Mouse (Mus musculus): Measurements from ENCODE around the gene Fcrlb. TPM values are rescaled to one million over a fixed set of nuclear protein-coding genes. Genes with fewer than 3 reads are reported as not detected.
"Not testable (repeated sequence)": the region's sequence is repeated elsewhere in the genome, so short reads cannot be mapped to it uniquely, and the experiment has no call there.

The Fcrlb gene
- 0.14 TPM in 1 of 2 replicates, not detected in the other for polyA plus RNA-seq (2015; fragmentation: Nextera tagmentation; extraction: Ambion mirVana)

DNA sequence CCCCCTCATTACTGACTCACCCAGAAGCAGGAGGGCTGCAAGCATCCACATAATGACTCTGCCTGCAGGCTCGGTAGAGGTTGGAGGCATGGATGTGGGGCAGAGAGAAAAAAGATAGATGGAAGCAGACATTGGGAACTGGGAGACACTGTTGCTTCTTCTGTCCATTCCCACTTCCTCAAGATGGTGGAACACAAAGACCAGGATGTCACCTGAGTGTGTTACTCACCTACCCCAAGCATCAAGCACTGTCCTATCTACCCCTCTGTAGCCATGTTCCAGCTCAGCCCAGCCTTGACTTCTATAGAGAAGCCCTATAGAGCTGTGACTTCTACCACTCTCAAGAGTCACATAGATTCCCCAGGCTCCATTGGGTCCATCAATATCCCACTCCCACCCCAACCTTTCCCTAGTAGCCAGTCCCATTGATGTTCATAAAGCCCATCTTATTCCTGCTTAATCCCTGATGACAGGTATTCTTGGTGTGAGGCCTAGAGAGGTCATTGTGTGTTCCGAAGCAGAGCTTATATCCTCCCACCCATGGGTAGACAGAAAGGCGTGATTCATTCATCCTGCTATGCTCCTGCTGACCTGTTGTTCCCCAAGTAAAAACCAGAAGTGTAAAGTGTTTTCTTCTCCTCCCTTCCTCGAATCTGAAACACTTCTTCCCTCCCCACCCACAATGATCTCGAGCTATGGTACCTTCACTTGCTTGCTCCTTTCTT lies at the start of gene Fcrlb:
Gene Fcrlb (minus strand): TSS at position 51 of the 725 bp plus-strand sequence.
- H3K27me3 ChIP-seq = peaks cover 18% of the 10 kb centered on the region
- H3K4me3 ChIP-seq = no peak within 1 kb of the TSS
- no peaks in the 10 kb centered on the region for H3K36me3 ChIP-seq (ENCODE audit: poor library complexity, severe bottlenecking)
- H3K4me2 ChIP-seq = no peak within 1 kb of the TSS
- H3K27ac ChIP-seq = no peak within 1 kb of the TSS
- H3K9ac ChIP-seq = no peak within 1 kb of the TSS
- ATAC-seq = no peak
- H3K4me1 ChIP-seq = peaks cover 8% of the 10 kb centered on the region
- no peaks in the 10 kb centered on the region for H3K9me3 ChIP-seq (replicated peaks)
- 56% methylated on average over 5 of the region's 5 CpGs for WGBS

- WGBS = 79% methylated on average over 2 of the region's 2 CpGs
- ATAC-seq = no peak
- H3K9ac ChIP-seq = no peak overlapping the region
- H3K27ac ChIP-seq = no peak overlapping the region
- H3K36me3 ChIP-seq (ENCODE audit: poor library complexity, severe bottlenecking) = no peaks in the 10 kb centered on the region
- no peak overlapping the region for H3K4me3 ChIP-seq
- H3K4me2 ChIP-seq = no peak overlapping the region
- no peaks in the 10 kb centered on the region for H3K9me3 ChIP-seq (replicated peaks)
- H3K27me3 ChIP-seq = no peaks in the 10 kb centered on the region
- H3K4me1 ChIP-seq = no peaks in the 10 kb centered on the region
Observed at GRCm38 (mm10) chr1:170962301-170962700, 49.6 kb upstream of the Fcrlb start.

DNA sequence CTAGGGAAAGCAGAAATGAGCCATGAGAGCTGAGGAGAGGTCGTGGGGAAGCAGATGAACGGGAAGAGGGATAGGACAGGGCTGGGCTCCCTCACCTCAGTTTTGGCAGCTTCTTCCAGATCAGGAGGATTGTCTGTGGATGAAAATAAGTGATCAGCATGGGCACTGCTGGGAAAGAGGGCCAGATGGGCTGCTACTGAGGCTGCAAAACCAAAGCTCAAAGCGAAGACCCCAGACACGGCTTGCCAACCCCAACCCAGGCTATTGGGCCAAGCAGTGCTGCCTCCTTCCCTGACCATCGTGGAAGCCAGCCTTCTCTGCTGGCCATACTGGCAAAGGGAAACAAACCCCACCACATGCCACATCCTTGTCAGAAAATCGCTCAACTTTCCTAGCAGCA lies 48.4 kb upstream of the Fcrlb start:
- Histone ChIP-seq H3K27ac (no peak overlapping the region), H3K9me3 (replicated peaks) (no peaks in the 10 kb centered on the region), H3K27me3 (no peaks in the 10 kb centered on the region), H3K36me3 (ENCODE audit: poor library complexity, severe bottlenecking) (no peaks in the 10 kb centered on the region), H3K9ac (no peak overlapping the region), H3K4me3 (no peak overlapping the region), H3K4me1 (no peaks in the 10 kb centered on the region), H3K4me2 (no peak overlapping the region)
- ATAC-seq = no peak
- 86% methylated on average over 6 of the region's 6 CpGs for WGBS

DNA sequence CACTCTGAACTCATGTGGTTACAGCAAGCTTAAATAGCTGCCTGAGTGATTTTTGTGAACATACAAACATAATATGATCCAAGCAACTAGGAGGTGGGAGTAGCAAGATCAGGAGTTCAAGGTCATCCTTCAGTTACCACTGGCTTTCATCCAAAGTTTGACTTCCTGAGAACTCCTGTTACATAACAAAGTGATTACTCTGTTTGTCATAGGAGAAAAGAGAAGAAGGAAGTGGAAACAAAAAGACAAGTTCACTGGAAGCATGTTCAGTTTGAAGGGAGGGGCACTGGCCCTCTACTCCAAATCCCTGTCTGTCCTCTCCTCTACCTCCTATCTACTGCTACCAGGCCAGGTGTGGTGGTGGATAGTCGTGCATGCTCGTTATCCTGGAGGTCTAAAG lies 47.0 kb upstream of the Fcrlb start:
- Histone ChIP-seq H3K9ac (no peak overlapping the region), H3K9me3 (replicated peaks) (no peaks in the 10 kb centered on the region), H3K4me2 (no peak overlapping the region), H3K4me3 (no peak overlapping the region), H3K27me3 (no peaks in the 10 kb centered on the region), H3K4me1 (no peaks in the 10 kb centered on the region), H3K27ac (no peak overlapping the region), H3K36me3 (ENCODE audit: poor library complexity, severe bottlenecking) (no peaks in the 10 kb centered on the region)
- WGBS = 61% methylated on average over 2 of the region's 2 CpGs
- ATAC-seq = no peak

DNA sequence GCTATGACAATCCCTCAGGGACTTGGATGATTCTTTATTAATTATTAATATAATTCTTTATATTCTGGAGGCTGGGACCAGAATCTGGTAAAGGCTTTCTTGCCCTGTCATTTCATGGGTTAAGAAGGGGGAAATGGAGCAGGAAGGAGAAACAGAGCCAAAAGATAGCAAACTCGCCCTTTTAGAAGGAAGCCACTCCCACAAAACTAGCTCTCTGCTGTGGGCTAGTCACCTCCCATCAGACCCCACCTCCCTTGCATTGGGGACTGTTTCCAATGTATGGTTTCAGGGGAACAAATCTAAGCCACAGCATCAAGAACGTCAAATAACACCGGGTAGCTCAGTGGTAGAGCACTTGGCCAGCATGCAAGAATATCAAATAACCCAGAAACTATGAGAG lies 45.5 kb upstream of the Fcrlb start:
- Histone ChIP-seq H3K27ac (no peak overlapping the region), H3K4me3 (no peak overlapping the region), H3K4me1 (no peaks in the 10 kb centered on the region), H3K9ac (no peak overlapping the region), H3K36me3 (ENCODE audit: poor library complexity, severe bottlenecking) (no peaks in the 10 kb centered on the region), H3K9me3 (replicated peaks) (no peaks in the 10 kb centered on the region), H3K27me3 (no peaks in the 10 kb centered on the region), H3K4me2 (no peak overlapping the region)
- ATAC-seq = no peak
- WGBS = 62% methylated on average over 3 of the region's 3 CpGs

DNA sequence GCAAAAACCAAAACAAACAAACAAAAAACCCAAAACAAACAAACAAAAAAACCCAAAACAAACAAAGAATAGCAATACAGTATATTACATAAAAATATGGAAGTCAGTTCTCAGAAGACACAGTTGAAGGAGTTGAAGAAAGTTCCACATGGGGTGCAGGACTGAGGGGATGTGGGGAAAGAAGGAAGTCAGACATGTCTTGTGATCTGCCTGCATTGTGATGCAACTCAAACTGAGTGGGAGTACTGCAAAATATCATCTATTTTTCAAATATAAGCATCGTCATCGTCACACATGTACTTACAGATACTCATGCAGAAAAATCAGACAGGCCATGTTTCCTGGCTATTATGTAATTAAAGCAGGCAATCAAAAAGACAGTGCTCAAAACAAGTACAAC lies 40.5 kb upstream of the Fcrlb start:
- Histone ChIP-seq H3K4me3 (no peak overlapping the region), H3K9ac (no peak overlapping the region), H3K4me2 (no peak overlapping the region), H3K36me3 (ENCODE audit: poor library complexity, severe bottlenecking) (no peaks in the 10 kb centered on the region), H3K9me3 (replicated peaks) (no peaks in the 10 kb centered on the region), H3K27me3 (no peaks in the 10 kb centered on the region), H3K4me1 (no peaks in the 10 kb centered on the region), H3K27ac (no peak overlapping the region)
- WGBS = 91% methylated on average over 2 of the region's 2 CpGs
- no peak for ATAC-seq

DNA sequence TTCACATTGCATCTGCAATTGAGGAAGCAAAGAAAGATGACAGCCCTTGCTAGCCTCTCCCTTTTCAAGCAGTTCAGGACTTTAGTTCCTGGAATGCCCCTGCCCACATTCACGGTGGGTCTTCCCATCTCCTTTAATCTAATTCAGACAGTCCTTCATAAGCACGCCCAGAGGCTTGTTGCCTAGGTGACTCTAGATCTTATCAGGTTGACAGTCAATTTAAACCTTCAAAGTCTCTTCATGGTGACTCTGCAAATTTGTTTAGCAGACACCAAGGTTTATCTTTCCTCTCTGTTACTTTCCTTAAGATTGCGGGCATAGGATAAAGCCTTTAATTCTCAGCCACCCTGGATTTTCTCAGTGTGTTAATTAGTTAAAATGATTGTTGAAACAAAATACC lies 38.0 kb upstream of the Fcrlb start:
- Histone ChIP-seq H3K4me1 (no peaks in the 10 kb centered on the region), H3K4me3 (no peak overlapping the region), H3K36me3 (ENCODE audit: poor library complexity, severe bottlenecking) (no peaks in the 10 kb centered on the region), H3K9me3 (replicated peaks) (peaks cover 4% of the 10 kb centered on the region; the same call in 1 of the 2 replicates), H3K4me2 (no peak overlapping the region), H3K27ac (no peak overlapping the region), H3K27me3 (no peaks in the 10 kb centered on the region), H3K9ac (no peak overlapping the region)
- ATAC-seq = no peak
- WGBS = 75% methylated on average over 3 of the region's 3 CpGs

DNA sequence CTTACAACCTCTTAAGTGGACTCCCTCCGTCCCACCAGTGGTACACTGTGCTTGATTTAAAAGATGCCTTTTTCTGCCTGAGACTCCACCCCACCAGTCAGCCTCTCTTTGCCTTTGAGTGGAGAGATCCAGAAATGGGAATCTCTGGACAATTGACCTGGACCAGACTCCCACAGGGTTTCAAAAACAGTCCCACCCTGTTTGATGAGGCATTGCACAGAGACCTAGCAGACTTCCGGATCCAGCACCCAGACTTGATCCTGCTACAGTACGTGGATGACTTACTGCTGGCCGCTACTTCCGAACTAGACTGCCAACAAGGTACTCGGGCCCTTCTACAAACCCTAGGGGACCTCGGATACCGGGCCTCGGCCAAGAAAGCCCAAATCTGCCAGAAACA lies 32.2 kb upstream of the Fcrlb start:
- not testable (repeated sequence) for ATAC-seq; H3K4me3 ChIP-seq; H3K4me2 ChIP-seq; H3K9ac ChIP-seq; H3K36me3 ChIP-seq (ENCODE audit: poor library complexity, severe bottlenecking); H3K27ac ChIP-seq; H3K27me3 ChIP-seq; H3K4me1 ChIP-seq
- peaks cover 20% of the 10 kb centered on the region for H3K9me3 ChIP-seq (replicated peaks)
- 96% methylated on average over 8 of the region's 9 CpGs for WGBS

- not testable (repeated sequence) for H3K4me1 ChIP-seq; H3K27me3 ChIP-seq; H3K4me2 ChIP-seq; H3K36me3 ChIP-seq (ENCODE audit: poor library complexity, severe bottlenecking); H3K9ac ChIP-seq; ATAC-seq; H3K27ac ChIP-seq; H3K4me3 ChIP-seq
- H3K9me3 ChIP-seq (replicated peaks) = peaks cover 21% of the 10 kb centered on the region
- 95% methylated on average over 9 of the region's 9 CpGs for WGBS
Observed at GRCm38 (mm10) chr1:170944151-170944550, 31.4 kb upstream of the Fcrlb start.

DNA sequence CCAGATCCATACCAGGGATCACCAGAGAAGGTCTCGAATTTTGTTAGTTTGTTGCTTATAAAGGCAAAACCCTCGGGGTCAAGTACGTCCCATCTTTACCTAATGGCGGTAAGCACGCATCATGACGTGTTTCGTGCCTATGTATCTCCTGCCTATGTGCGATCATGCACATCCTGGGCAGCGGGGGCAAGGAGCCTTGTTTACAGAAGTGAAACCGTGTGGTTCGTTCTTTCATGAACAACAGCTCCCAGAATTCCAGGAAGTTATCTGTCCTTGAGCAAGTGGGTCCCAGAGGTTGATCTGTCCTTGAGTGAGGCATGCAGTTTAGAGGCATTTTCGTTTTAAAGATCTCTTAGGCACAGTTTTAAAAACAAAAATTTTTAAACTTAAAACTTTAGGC lies 26.5 kb upstream of the Fcrlb start:
- WGBS = 91% methylated on average over 12 of the region's 12 CpGs
- ATAC-seq = no peak

GRCm38 (mm10) chr1:170934383-170934782 lies 21.6 kb upstream of the Fcrlb start:
- Histone ChIP-seq H3K36me3 (ENCODE audit: poor library complexity, severe bottlenecking) (no peaks in the 10 kb centered on the region), H3K4me2 (no peak overlapping the region), H3K4me3 (no peak overlapping the region), H3K4me1 (no peaks in the 10 kb centered on the region), H3K27me3 (no peaks in the 10 kb centered on the region), H3K27ac (no peak overlapping the region), H3K9ac (no peak overlapping the region), H3K9me3 (replicated peaks) (no peaks in the 10 kb centered on the region)
- no peak for ATAC-seq
- WGBS = 84% methylated on average over 2 of the region's 2 CpGs

More for the DNA sequence above, 26.5 kb upstream of the Fcrlb start:
- H3K4me3 ChIP-seq = no peak overlapping the region
- H3K27me3 ChIP-seq = no peaks in the 10 kb centered on the region
- no peak overlapping the region for H3K4me2 ChIP-seq
- no peak overlapping the region for H3K9ac ChIP-seq
- H3K27ac ChIP-seq = no peak overlapping the region
- H3K4me1 ChIP-seq = no peaks in the 10 kb centered on the region
- peaks cover 14% of the 10 kb centered on the region; the same call in 1 of the 2 replicates for H3K9me3 ChIP-seq (replicated peaks)
- H3K36me3 ChIP-seq (ENCODE audit: poor library complexity, severe bottlenecking) = no peaks in the 10 kb centered on the region

- Histone ChIP-seq H3K9ac (no peak overlapping the region), H3K27ac (no peak overlapping the region), H3K4me2 (no peak overlapping the region), H3K36me3 (ENCODE audit: poor library complexity, severe bottlenecking) (no peaks in the 10 kb centered on the region), H3K4me3 (no peak overlapping the region), H3K4me1 (no peaks in the 10 kb centered on the region), H3K27me3 (no peaks in the 10 kb centered on the region), H3K9me3 (replicated peaks) (no peaks in the 10 kb centered on the region)
- ATAC-seq = no peak
- 93% methylated on average over 1 of the region's 1 CpGs for WGBS
Observed at GRCm38 (mm10) chr1:170933940-170934339, 21.2 kb upstream of the Fcrlb start.

DNA sequence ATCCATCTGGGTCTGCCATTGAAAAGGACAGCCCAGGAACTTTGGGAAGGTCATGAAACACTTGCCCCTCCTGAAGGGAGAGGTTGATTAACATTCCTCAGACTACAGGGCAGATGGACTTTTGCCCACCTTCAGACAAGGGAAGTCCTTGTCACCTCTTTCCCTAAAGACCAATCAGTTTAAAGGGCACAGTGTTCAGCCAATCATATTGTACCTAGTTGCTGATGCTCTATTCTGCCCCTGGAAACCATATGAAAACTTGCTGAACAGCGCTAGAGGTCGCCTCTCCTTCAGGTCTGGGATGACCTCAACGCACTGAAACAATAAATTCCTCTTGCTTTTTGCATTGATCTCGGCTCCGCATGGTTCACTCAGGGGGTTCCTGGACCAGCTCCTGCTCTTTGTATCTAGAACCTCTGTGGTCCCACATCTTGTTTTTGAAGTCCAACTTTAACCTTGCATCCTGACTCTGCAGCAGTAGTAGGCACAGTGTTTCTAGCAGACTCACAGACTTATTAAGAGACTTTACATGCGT lies 20.7 kb upstream of the Fcrlb start:
- 72% methylated on average over 6 of the region's 6 CpGs for WGBS
- no peaks in the 10 kb centered on the region for H3K36me3 ChIP-seq (ENCODE audit: poor library complexity, severe bottlenecking)
- no peaks in the 10 kb centered on the region for H3K4me1 ChIP-seq
- H3K27ac ChIP-seq = no peak overlapping the region
- H3K4me2 ChIP-seq = no peak overlapping the region
- no peaks in the 10 kb centered on the region for H3K9me3 ChIP-seq (replicated peaks)
- ATAC-seq = no peak
- H3K9ac ChIP-seq = no peak overlapping the region
- no peak overlapping the region for H3K4me3 ChIP-seq
- no peaks in the 10 kb centered on the region for H3K27me3 ChIP-seq
